Mouse (Mus musculus) liver, postnatal 0 days (tissue): ENCODE measurements around the gene Mapkap1.

Source experiments
- CTCF ChIP-seq: sonication (generic); IDR thresholded peaks from 2 replicates; pipeline ENCODE4 v1.5.1; 2016; ENCODE audit warnings: antibody characterized with exemption, low read depth
- EP300 ChIP-seq: IDR thresholded peaks from 2 replicates; pipeline ENCODE4 v1.6.1; 2016; ENCODE audit warnings: antibody characterized with exemption, low read depth, mild to moderate bottlenecking

GRCm38 (mm10) chr2:34420256-34420655 is 13.7 kb downstream of the Mapkap1 start:
- TF ChIP-seq CTCF = no peak
- no peak for TF ChIP-seq EP300
